Mouse (Mus musculus) layer of hippocampus, postnatal 10 days (tissue): Measurements from ENCODE around the gene Hist1h2bc. TPM values are rescaled to one million over a fixed set of nuclear protein-coding genes. Genes with fewer than 3 reads are reported as not detected.
"Not testable (repeated sequence)": the region's sequence is repeated elsewhere in the genome, so short reads cannot be mapped to it uniquely, and the experiment has no call there.

Source experiments
- DNase-seq, 2 experiments: peaks; one replicate each; pipeline ENCODE4 v3.0.0; 2021; ENCODE audit warnings: low spot score in 2 of 2
- long read RNA-seq: library from polyadenylated mRNA; stranded (forward); transcript quantifications from one replicate; pipeline ENCODE4 v2.0.0, GENCODE M21; 2023
- total RNA-seq, 2 experiments: library from RNA; stranded (reverse); gene quantifications; 2 replicates each; pipeline ENCODE4 v1.2.3; 2021

Hist1h2bc gene
- 10 to 100 TPM; 27.9 to 28.0 TPM for total RNA-seq
- long read RNA-seq, transcript Hist1h2bc-201 (2 exons, 1,156 nt), result major isoform, 22 of 27 reads
- long read RNA-seq, partial matches to known transcripts, result 0 of 27 reads
- long read RNA-seq, other reads (novel, unspliced or antisense), result 5 of 27 reads

GRCm38 (mm10) chr13:23683755-23684281 is at the start of gene Hist1h2bc, which contains the start of gene Hist1h2ac:
Hist1h2bc (plus strand) TSS chr13:23684199.
Hist1h2ac (minus strand) TSS chr13:23683948.
- DNase-seq, result peak; percentile 66 to 81

GRCm38 (mm10) chr13:23659636-23660366 is 24.2 kb upstream of the Hist1h2bc start:
- no peak for DNase-seq

- DNase-seq, result no peak
Measured at GRCm38 (mm10) chr13:23662536-23662935, 21.5 kb upstream of the Hist1h2bc start.

- DNase-seq, result no peak
Measured at GRCm38 (mm10) chr13:23681990-23682582, 1.9 kb upstream of the Hist1h2bc start.

- no peak for DNase-seq
Measured at GRCm38 (mm10) chr13:23682623-23682946, 1.4 kb upstream of the Hist1h2bc start.

GRCm38 (mm10) chr13:23682947-23683754 is 848 bp upstream of the Hist1h2bc start:
- not testable (repeated sequence) for DNase-seq

GRCm38 (mm10) chr13:23684295-23684945 is 421 bp downstream of the Hist1h2bc start:
- DNase-seq, result peak; percentile 36 to 41

GRCm38 (mm10) chr13:23685121-23685861 is 1.3 kb downstream of the Hist1h2bc start:
- DNase-seq, result no peak

GRCm38 (mm10) chr13:23685966-23686365 is 2.0 kb downstream of the Hist1h2bc start:
- DNase-seq, result no peak

GRCm38 (mm10) chr13:23687181-23687580 is 3.2 kb downstream of the Hist1h2bc start:
- DNase-seq, result no peak

GRCm38 (mm10) chr13:23687907-23688306 is 3.9 kb downstream of the Hist1h2bc start:
- no peak for DNase-seq

GRCm38 (mm10) chr13:23688956-23689355 is 5.0 kb downstream of the Hist1h2bc start:
- no peak for DNase-seq

GRCm38 (mm10) chr13:23689459-23689858 is 5.5 kb downstream of the Hist1h2bc start:
- no peak for DNase-seq

GRCm38 (mm10) chr13:23693856-23694440 is 9.9 kb downstream of the Hist1h2bc start:
- DNase-seq, result no peak

- DNase-seq, result no peak
Measured at GRCm38 (mm10) chr13:23694956-23695355, 11.0 kb downstream of the Hist1h2bc start.

GRCm38 (mm10) chr13:23695514-23695913 is 11.5 kb downstream of the Hist1h2bc start, which contains the start of gene Hist1h1t:
Hist1h1t (plus strand) TSS chr13:23695814.
- no peak for DNase-seq

GRCm38 (mm10) chr13:23696061-23696474 is 12.1 kb downstream of the Hist1h2bc start:
- DNase-seq, result no peak

GRCm38 (mm10) chr13:23697491-23698299 is 13.7 kb downstream of the Hist1h2bc start:
- peak; percentile 60 to 65 for DNase-seq

GRCm38 (mm10) chr13:23698300-23698693 is 14.3 kb downstream of the Hist1h2bc start, which contains the start of gene Hist1h4c:
Hist1h4c (minus strand) TSS chr13:23698454.
- peak; percentile 99 for DNase-seq
